Mouse (Mus musculus) stomach, postnatal 0 days (tissue): ENCODE measurements at regions not wholly inside any gene's neighbourhood (a gene's known extent, or its start where the extent isn't known, plus 50 kb on each side); places are given as distances from the start of the nearest gene placed in this dataset.

ENCODE experiments used
- CTCF ChIP-seq: IDR thresholded peaks from 2 replicates; pipeline ENCODE4 v1.5.1; 2016; ENCODE audit warnings: antibody characterized with exemption, low read depth, mild to moderate bottlenecking, moderate library complexity
- EP300 ChIP-seq: optimal IDR thresholded peaks from 2 replicates; pipeline ENCODE3; 2016; ENCODE audit warnings: antibody characterized with exemption

DNA sequence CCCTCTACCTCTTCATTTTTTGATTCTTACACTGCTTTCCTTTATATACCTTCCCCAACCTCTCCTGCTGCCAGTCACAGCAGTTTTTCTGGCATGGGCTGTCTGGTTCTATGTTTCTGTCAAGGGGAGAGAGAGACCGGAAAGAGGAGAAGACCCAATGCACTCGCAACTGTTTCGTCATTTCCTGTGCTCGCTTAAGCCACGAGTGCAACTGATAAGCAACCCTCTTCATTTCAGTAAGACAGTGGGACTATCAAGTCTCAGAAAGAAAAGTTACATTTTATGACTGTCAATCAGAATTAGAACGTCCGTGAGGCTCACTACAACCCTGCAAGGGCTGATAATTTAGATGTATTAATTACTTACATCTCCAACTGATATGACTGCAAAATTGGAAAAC is 312.2 kb downstream of the Etnk1 start:
- TF ChIP-seq EP300, result no peak
- TF ChIP-seq CTCF, result no peak
